Mouse (Mus musculus) stomach, postnatal 0 days (tissue): ENCODE measurements around the gene Usp2. TPM values are rescaled to one million over a fixed set of nuclear protein-coding genes. Genes with fewer than 3 reads are reported as not detected.
A peak's percentile ranks its signal among the peaks of the same experiment; 100 is the strongest.

Experiments
- ATAC-seq: fragments of 200-750 bp; cut with Nextera tagmentation; 2 replicates; pipeline ENCODE4 v1.8.0; 2017; ENCODE audit not compliant: low FRiP score, low TSS enrichment
- DNase-seq: peaks from one replicate; pipeline ENCODE4 v3.0.0-alpha.2; 2016; ENCODE audit warnings: low spot score
- H3K27ac ChIP-seq: fragments of 300-500 bp; sonication (generic); replicated peaks from 2 replicates; pipeline ENCODE4 v1.5.1; 2014; ENCODE audit warnings: mild to moderate bottlenecking, control low read depth
- H3K27me3 ChIP-seq: fragments of 300-500 bp; sonication (generic); 2 replicates; pipeline ENCODE4 v1.6.1; 2014; ENCODE audit warnings: low read length; ENCODE audit not compliant: control insufficient read depth, insufficient read depth
- H3K36me3 ChIP-seq: fragments of 300-500 bp; sonication (generic); 2 replicates; pipeline ENCODE4 v1.6.1; 2014; ENCODE audit warnings: low read length, mixed read lengths; ENCODE audit not compliant: control insufficient read depth, insufficient read depth
- H3K4me1 ChIP-seq: fragments of 300-500 bp; sonication (generic); replicated peaks from 2 replicates; pipeline ENCODE4 v1.6.1; 2014; ENCODE audit warnings: antibody characterized with exemption; ENCODE audit not compliant: control insufficient read depth, insufficient read depth
- H3K4me2 ChIP-seq: fragments of 300-500 bp; sonication (generic); replicated peaks from 2 replicates; pipeline ENCODE4 v1.6.1; 2014; ENCODE audit warnings: low read depth, mild to moderate bottlenecking, control low read depth, moderate library complexity
- H3K4me3 ChIP-seq: fragments of 300-500 bp; sonication (generic); 2 replicates; pipeline ENCODE4 v1.5.1; 2014; ENCODE audit warnings: low read depth, low read length, control low read depth
- H3K9ac ChIP-seq: fragments of 300-500 bp; sonication (generic); 2 replicates; pipeline ENCODE4 v1.6.1; 2014; ENCODE audit warnings: mild to moderate bottlenecking, low read length, control low read depth, mixed read lengths
- H3K9me3 ChIP-seq: fragments of 300-500 bp; sonication (generic); 2 replicates; pipeline ENCODE4 v1.6.1; 2016; ENCODE audit warnings: low read length; ENCODE audit not compliant: control insufficient read depth
- CTCF ChIP-seq: IDR thresholded peaks from 2 replicates; pipeline ENCODE4 v1.5.1; 2016; ENCODE audit warnings: antibody characterized with exemption, low read depth, mild to moderate bottlenecking, moderate library complexity
- EP300 ChIP-seq: optimal IDR thresholded peaks from 2 replicates; pipeline ENCODE3; 2016; ENCODE audit warnings: antibody characterized with exemption
- WGBS: fragments of 180-500 bp; shearing (Covaris S2); extraction: QIAGEN DNeasy Blood & Tissue Kit; methylation state at CpG from one replicate; pipeline ENCODE4 v1.1.7; 2014; 5-methylcytosine and 5-hydroxymethylcytosine counted together
- polyA plus RNA-seq: library from polyadenylated mRNA; unstranded; fragments of >200 nt; fragmentation: Nextera tagmentation; extraction: Ambion mirVana; gene quantifications from 2 replicates; pipeline ENCODE4 v1.2.1, GENCODE M21; 2015

Usp2 gene
- polyA plus RNA-seq, 1 experiment from 2014 or later, result 11.6 TPM

GRCm38 (mm10) chr9:44075996-44076763 lies 9.4 kb downstream of the Usp2 start:
- no peak for DNase-seq
- TF ChIP-seq CTCF (no peak), EP300 (no peak)
- ATAC-seq, result no peak

GRCm38 (mm10) chr9:44076764-44077120 lies 9.9 kb downstream of the Usp2 start:
- Histone ChIP-seq H3K27me3 (no peaks in the 10 kb centered on the region), H3K27ac (no peak overlapping the region), H3K4me1 (peaks cover 18% of the 10 kb centered on the region), H3K36me3 (no peaks in the 10 kb centered on the region), H3K9me3 (no peaks in the 10 kb centered on the region), H3K4me3 (no peak overlapping the region), H3K4me2 (no peak overlapping the region), H3K9ac (peak overlapping the region; percentile 38; the same call in 1 of the 2 replicates)
- DNase-seq, result peak; percentile 67
- TF ChIP-seq EP300, result no peak
- peak; percentile 80 for TF ChIP-seq CTCF
- peak; percentile 50 for ATAC-seq
- WGBS, result 19% methylated on average over 5 of the region's 5 CpGs

More at GRCm38 (mm10) chr9:44075996-44076763, 9.4 kb downstream of the Usp2 start:
- Histone ChIP-seq H3K9me3 (no peaks in the 10 kb centered on the region), H3K4me3 (no peak overlapping the region), H3K4me2 (no peak overlapping the region), H3K4me1 (peaks cover 22% of the 10 kb centered on the region), H3K27me3 (no peaks in the 10 kb centered on the region), H3K36me3 (no peaks in the 10 kb centered on the region), H3K27ac (peak overlapping the region; percentile 30; the same call in 1 of the 2 replicates), H3K9ac (peak overlapping the region; percentile 38; the same call in 1 of the 2 replicates)
- 68% methylated on average over 16 of the region's 16 CpGs for whole genome bisulfite sequencing

DNA sequence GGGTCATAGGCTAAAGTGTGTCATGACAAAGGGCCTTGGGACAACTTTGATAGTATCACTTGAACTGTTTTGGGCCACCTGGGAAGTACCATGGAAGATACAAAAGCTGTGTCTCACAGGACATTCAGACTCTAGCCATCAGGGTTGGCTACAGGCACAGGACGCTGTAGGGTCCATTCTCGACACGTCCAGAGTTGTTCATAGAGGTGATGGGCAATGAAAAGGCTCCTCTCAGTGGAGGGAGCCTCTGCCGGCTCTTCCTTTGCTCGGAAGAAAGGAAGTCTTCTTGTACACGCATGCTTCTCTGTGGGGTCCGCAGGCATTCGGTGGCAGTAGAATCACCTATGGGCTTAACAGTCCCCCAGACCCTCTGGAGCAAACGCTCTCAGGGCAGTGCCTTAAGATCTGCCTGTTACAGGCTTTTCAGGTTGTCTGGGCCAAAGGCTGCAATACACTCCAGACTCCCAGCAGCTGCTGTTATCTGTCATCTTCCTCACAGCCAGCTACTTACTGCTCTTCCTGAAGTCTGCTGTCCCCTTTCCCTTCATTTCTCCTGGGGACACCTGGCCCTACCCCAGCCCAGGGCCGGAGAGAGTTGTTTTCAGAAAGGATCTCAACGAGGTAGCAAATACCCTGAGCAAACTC lies 10.6 kb downstream of the Usp2 start:
- no peak for ATAC-seq
- no peaks in the 10 kb centered on the region for H3K27me3 ChIP-seq
- no peak for TF ChIP-seq EP300
- no peak for TF ChIP-seq CTCF
- H3K4me2 ChIP-seq, result no peak overlapping the region
- no peaks in the 10 kb centered on the region for H3K36me3 ChIP-seq
- no peak for DNase-seq
- H3K4me1 ChIP-seq, result peaks cover 16% of the 10 kb centered on the region
- no peak overlapping the region for H3K9ac ChIP-seq
- no peak overlapping the region for H3K4me3 ChIP-seq
- H3K27ac ChIP-seq, result no peak overlapping the region
- WGBS, result 85% methylated on average over 11 of the region's 11 CpGs
- H3K9me3 ChIP-seq, result no peaks in the 10 kb centered on the region

DNA sequence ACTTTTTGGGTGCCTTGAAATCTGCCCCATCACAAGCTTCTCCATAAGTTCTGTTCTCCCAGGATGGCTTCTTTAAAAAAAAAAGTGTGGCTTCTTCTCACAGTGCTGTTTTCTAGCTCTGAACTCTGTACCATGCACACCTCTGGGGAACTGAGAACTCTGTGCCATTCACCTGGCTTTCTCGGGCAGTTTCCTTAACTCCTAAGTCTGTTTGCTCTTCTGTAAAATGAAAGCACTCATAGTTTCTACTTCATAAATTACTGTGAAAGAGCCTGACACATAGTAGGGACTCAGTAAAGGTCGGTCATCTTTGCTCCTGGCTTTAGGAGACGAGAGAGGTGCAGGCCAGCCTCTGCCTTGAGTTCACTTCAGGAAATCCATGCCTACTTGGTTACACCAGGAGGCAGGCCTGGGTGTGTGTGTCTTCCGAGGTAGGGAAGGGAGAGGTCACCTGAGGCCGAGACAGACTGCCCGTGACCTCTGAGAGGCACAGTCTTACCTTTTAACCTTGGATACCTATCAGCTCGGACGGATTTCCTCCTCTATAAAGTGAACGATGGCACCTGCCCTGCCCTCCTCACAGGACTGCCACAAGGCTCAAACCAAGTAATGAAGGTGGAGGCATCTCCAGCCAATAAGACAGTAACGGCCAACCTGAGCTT lies 11.4 kb downstream of the Usp2 start:
- no peak overlapping the region for H3K9ac ChIP-seq
- H3K4me3 ChIP-seq, result no peak overlapping the region
- ATAC-seq, result no peak
- peak overlapping the region; percentile 81 for H3K27ac ChIP-seq
- peak overlapping the region; percentile 25; the same call in 1 of the 2 replicates for H3K4me2 ChIP-seq
- H3K36me3 ChIP-seq, result no peaks in the 10 kb centered on the region
- no peak for TF ChIP-seq EP300
- peak; percentile 12; the same call in 1 of the 2 replicates for TF ChIP-seq CTCF
- no peaks in the 10 kb centered on the region for H3K27me3 ChIP-seq
- WGBS, result 70% methylated on average over 10 of the region's 10 CpGs
- DNase-seq, result no peak
- H3K9me3 ChIP-seq, result no peaks in the 10 kb centered on the region
- H3K4me1 ChIP-seq, result peaks cover 16% of the 10 kb centered on the region

- ATAC-seq (peak; percentile 82), DNase-seq (peak; percentile 86)
- Histone ChIP-seq H3K4me3 (no peak overlapping the region), H3K4me1 (peaks cover 16% of the 10 kb centered on the region), H3K4me2 (peak overlapping the region; percentile 25; the same call in 1 of the 2 replicates), H3K9me3 (no peaks in the 10 kb centered on the region), H3K27me3 (no peaks in the 10 kb centered on the region), H3K9ac (no peak overlapping the region), H3K27ac (peak overlapping the region; percentile 81), H3K36me3 (no peaks in the 10 kb centered on the region)
- WGBS, result 14% methylated on average over 14 of the region's 16 CpGs
- TF ChIP-seq EP300 (no peak), CTCF (0 out of 2 replicates have a peak, but pooled peaks have one; percentile 18)
These were observed 12.3 kb downstream of the Usp2 start for GRCm38 (mm10) chr9:44078955-44079756.
